Mouse (Mus musculus): ENCODE measurements around the gene Pgbd5. TPM values are rescaled to one million over a fixed set of nuclear protein-coding genes. Genes with fewer than 3 reads are reported as not detected.

Pgbd5 gene
- polyA plus RNA-seq, 1 experiment from 2014 or later: 1.1 TPM

- H3K27ac ChIP-seq (ENCODE audit: low read depth, low read length): no peak overlapping the region
- no peaks in the 10 kb centered on the region for H3K4me1 ChIP-seq (ENCODE audit: control insufficient read depth, insufficient read depth, low read length)
- no peak overlapping the region for H3K9ac ChIP-seq (ENCODE audit: low read depth, low read length)
- no peak overlapping the region for H3K4me3 ChIP-seq (ENCODE audit: low read length)
- H3K27me3 ChIP-seq (ENCODE audit: control insufficient read depth, insufficient read depth, low read length): no peaks in the 10 kb centered on the region
- no peak overlapping the region for H3K4me2 ChIP-seq (replicated peaks; ENCODE audit: low read depth, low read length)
- peak; percentile 9; the same call in 1 of the 2 replicates for ATAC-seq (ENCODE audit: low FRiP score, low TSS enrichment)
- H3K9me3 ChIP-seq (ENCODE audit: control insufficient read depth, low read length): no peaks in the 10 kb centered on the region
- no peaks in the 10 kb centered on the region for H3K36me3 ChIP-seq (ENCODE audit: control insufficient read depth, insufficient read depth, low read length)
- 89% methylated on average over 23 of the region's 23 CpGs for WGBS
These were observed 67.9 kb downstream of the Pgbd5 start for GRCm38 (mm10) chr8:124371410-124372123.

GRCm38 (mm10) chr8:124370422-124371183 lies 68.9 kb downstream of the Pgbd5 start:
- no peak overlapping the region for H3K4me2 ChIP-seq (replicated peaks; ENCODE audit: low read depth, low read length)
- no peaks in the 10 kb centered on the region for H3K27me3 ChIP-seq (ENCODE audit: control insufficient read depth, insufficient read depth, low read length)
- WGBS: 77% methylated on average over 17 of the region's 17 CpGs
- no peak for ATAC-seq (ENCODE audit: low FRiP score, low TSS enrichment)
- H3K27ac ChIP-seq (ENCODE audit: low read depth, low read length): no peak overlapping the region
- no peaks in the 10 kb centered on the region for H3K36me3 ChIP-seq (ENCODE audit: control insufficient read depth, insufficient read depth, low read length)
- no peaks in the 10 kb centered on the region for H3K4me1 ChIP-seq (ENCODE audit: control insufficient read depth, insufficient read depth, low read length)
- no peak overlapping the region for H3K4me3 ChIP-seq (ENCODE audit: low read length)
- no peak overlapping the region for H3K9ac ChIP-seq (ENCODE audit: low read depth, low read length)
- H3K9me3 ChIP-seq (ENCODE audit: control insufficient read depth, low read length): no peaks in the 10 kb centered on the region

GRCm38 (mm10) chr8:124368213-124368612 lies 71.2 kb downstream of the Pgbd5 start:
- no peak overlapping the region for H3K27ac ChIP-seq (ENCODE audit: low read depth, low read length)
- H3K4me1 ChIP-seq (ENCODE audit: control insufficient read depth, insufficient read depth, low read length): no peaks in the 10 kb centered on the region
- H3K4me3 ChIP-seq (ENCODE audit: low read length): no peak overlapping the region
- H3K9me3 ChIP-seq (ENCODE audit: control insufficient read depth, low read length): no peaks in the 10 kb centered on the region
- H3K36me3 ChIP-seq (ENCODE audit: control insufficient read depth, insufficient read depth, low read length): no peaks in the 10 kb centered on the region
- no peak overlapping the region for H3K4me2 ChIP-seq (replicated peaks; ENCODE audit: low read depth, low read length)
- no peak overlapping the region for H3K9ac ChIP-seq (ENCODE audit: low read depth, low read length)
- H3K27me3 ChIP-seq (ENCODE audit: control insufficient read depth, insufficient read depth, low read length): no peaks in the 10 kb centered on the region
- WGBS: 22% methylated on average over 8 of the region's 8 CpGs
- ATAC-seq (ENCODE audit: low FRiP score, low TSS enrichment): no peak

- 91% methylated on average over 15 of the region's 15 CpGs for WGBS
- H3K9ac ChIP-seq (ENCODE audit: low read depth, low read length): no peak overlapping the region
- H3K4me1 ChIP-seq (ENCODE audit: control insufficient read depth, insufficient read depth, low read length): no peaks in the 10 kb centered on the region
- H3K4me2 ChIP-seq (replicated peaks; ENCODE audit: low read depth, low read length): no peak overlapping the region
- no peak for ATAC-seq (ENCODE audit: low FRiP score, low TSS enrichment)
- H3K27ac ChIP-seq (ENCODE audit: low read depth, low read length): no peak overlapping the region
- H3K4me3 ChIP-seq (ENCODE audit: low read length): no peak overlapping the region
- H3K36me3 ChIP-seq (ENCODE audit: control insufficient read depth, insufficient read depth, low read length): no peaks in the 10 kb centered on the region
- no peaks in the 10 kb centered on the region for H3K9me3 ChIP-seq (ENCODE audit: control insufficient read depth, low read length)
- no peaks in the 10 kb centered on the region for H3K27me3 ChIP-seq (ENCODE audit: control insufficient read depth, insufficient read depth, low read length)
These were observed 76.1 kb downstream of the Pgbd5 start for GRCm38 (mm10) chr8:124363337-124363736.

- Histone ChIP-seq H3K9me3 (ENCODE audit: control insufficient read depth, low read length) (no peaks in the 10 kb centered on the region), H3K27ac (ENCODE audit: low read depth, low read length) (no peak overlapping the region), H3K36me3 (ENCODE audit: control insufficient read depth, insufficient read depth, low read length) (no peaks in the 10 kb centered on the region), H3K4me3 (ENCODE audit: low read length) (no peak overlapping the region), H3K27me3 (ENCODE audit: control insufficient read depth, insufficient read depth, low read length) (no peaks in the 10 kb centered on the region), H3K9ac (ENCODE audit: low read depth, low read length) (no peak overlapping the region), H3K4me1 (ENCODE audit: control insufficient read depth, insufficient read depth, low read length) (no peaks in the 10 kb centered on the region), H3K4me2 (replicated peaks; ENCODE audit: low read depth, low read length) (no peak overlapping the region)
- ATAC-seq (ENCODE audit: low FRiP score, low TSS enrichment): no peak
- 81% methylated on average over 7 of the region's 7 CpGs for WGBS
These were observed 76.9 kb downstream of the Pgbd5 start for GRCm38 (mm10) chr8:124362589-124362988.

GRCm38 (mm10) chr8:124361773-124362427 lies 77.6 kb downstream of the Pgbd5 start:
- Histone ChIP-seq H3K9me3 (ENCODE audit: control insufficient read depth, low read length) (no peaks in the 10 kb centered on the region), H3K9ac (ENCODE audit: low read depth, low read length) (no peak overlapping the region), H3K4me1 (ENCODE audit: control insufficient read depth, insufficient read depth, low read length) (no peaks in the 10 kb centered on the region), H3K4me3 (ENCODE audit: low read length) (no peak overlapping the region), H3K27ac (ENCODE audit: low read depth, low read length) (no peak overlapping the region), H3K4me2 (replicated peaks; ENCODE audit: low read depth, low read length) (no peak overlapping the region), H3K36me3 (ENCODE audit: control insufficient read depth, insufficient read depth, low read length) (no peaks in the 10 kb centered on the region), H3K27me3 (ENCODE audit: control insufficient read depth, insufficient read depth, low read length) (no peaks in the 10 kb centered on the region)
- no peak for ATAC-seq (ENCODE audit: low FRiP score, low TSS enrichment)
- 82% methylated on average over 10 of the region's 11 CpGs for WGBS

GRCm38 (mm10) chr8:124360911-124361310 lies 78.5 kb downstream of the Pgbd5 start:
- WGBS: 76% methylated on average over 3 of the region's 3 CpGs
- no peaks in the 10 kb centered on the region for H3K27me3 ChIP-seq (ENCODE audit: control insufficient read depth, insufficient read depth, low read length)
- ATAC-seq (ENCODE audit: low FRiP score, low TSS enrichment): no peak

GRCm38 (mm10) chr8:124351636-124352035 lies 87.8 kb downstream of the Pgbd5 start:
- no peak overlapping the region for H3K4me3 ChIP-seq (ENCODE audit: low read length)
- 66% methylated on average over 5 of the region's 5 CpGs for WGBS
- no peaks in the 10 kb centered on the region for H3K36me3 ChIP-seq (ENCODE audit: control insufficient read depth, insufficient read depth, low read length)
- no peaks in the 10 kb centered on the region for H3K9me3 ChIP-seq (ENCODE audit: control insufficient read depth, low read length)
- H3K9ac ChIP-seq (ENCODE audit: low read depth, low read length): no peak overlapping the region
- H3K4me1 ChIP-seq (ENCODE audit: control insufficient read depth, insufficient read depth, low read length): no peaks in the 10 kb centered on the region
- H3K27ac ChIP-seq (ENCODE audit: low read depth, low read length): no peak overlapping the region
- ATAC-seq (ENCODE audit: low FRiP score, low TSS enrichment): no peak
- H3K4me2 ChIP-seq (replicated peaks; ENCODE audit: low read depth, low read length): no peak overlapping the region
- H3K27me3 ChIP-seq (ENCODE audit: control insufficient read depth, insufficient read depth, low read length): no peaks in the 10 kb centered on the region

More at GRCm38 (mm10) chr8:124360911-124361310, 78.5 kb downstream of the Pgbd5 start:
- no peak overlapping the region for H3K4me2 ChIP-seq (replicated peaks; ENCODE audit: low read depth, low read length)
- no peaks in the 10 kb centered on the region for H3K4me1 ChIP-seq (ENCODE audit: control insufficient read depth, insufficient read depth, low read length)
- H3K9ac ChIP-seq (ENCODE audit: low read depth, low read length): no peak overlapping the region
- H3K4me3 ChIP-seq (ENCODE audit: low read length): no peak overlapping the region
- H3K27ac ChIP-seq (ENCODE audit: low read depth, low read length): no peak overlapping the region
- no peaks in the 10 kb centered on the region for H3K36me3 ChIP-seq (ENCODE audit: control insufficient read depth, insufficient read depth, low read length)
- H3K9me3 ChIP-seq (ENCODE audit: control insufficient read depth, low read length): no peaks in the 10 kb centered on the region

GRCm38 (mm10) chr8:124349663-124350062 lies 89.8 kb downstream of the Pgbd5 start:
- 0 out of 2 replicates have a peak, but pooled peaks cover 2% of the 10 kb centered on the region for H3K36me3 ChIP-seq (ENCODE audit: control insufficient read depth, insufficient read depth, low read length)
- H3K27ac ChIP-seq (ENCODE audit: low read depth, low read length): no peak overlapping the region
- no peaks in the 10 kb centered on the region for H3K4me1 ChIP-seq (ENCODE audit: control insufficient read depth, insufficient read depth, low read length)
- no peaks in the 10 kb centered on the region for H3K9me3 ChIP-seq (ENCODE audit: control insufficient read depth, low read length)
- H3K27me3 ChIP-seq (ENCODE audit: control insufficient read depth, insufficient read depth, low read length): no peaks in the 10 kb centered on the region
- WGBS: 39% methylated on average over 7 of the region's 7 CpGs
- H3K4me3 ChIP-seq (ENCODE audit: low read length): no peak overlapping the region
- no peak; the same call in 1 of the 2 replicates for ATAC-seq (ENCODE audit: low FRiP score, low TSS enrichment)
- no peak overlapping the region for H3K9ac ChIP-seq (ENCODE audit: low read depth, low read length)
- H3K4me2 ChIP-seq (replicated peaks; ENCODE audit: low read depth, low read length): no peak overlapping the region

Measured in kidney, embryonic 14.5 days (tissue).